ENCODE assay signal across 16 mouse cellular contexts in genomic region chr19:22825812-22826211, GRCm38 (mm10).
A peak's percentile ranks its signal among the peaks of the same experiment; 100 is the strongest.
DNase-seq lines count a peak whose midpoint lies in the region; ATAC-seq and TF ChIP-seq lines count a peak whose summit lies in the region.
"Had no signal": no experiment of that assay in that cellular context is flagged by ENCODE, and none has a peak within 500 bp of the region (broad histone marks: within the 10 kb centered on the region; RNA-seq: fewer than 3 reads in every experiment).

No protein-coding gene starts in this region.

- no peak overlapping the region for H3K27ac ChIP-seq in kidney, embryonic 16.5 days (ENCODE audit: low read length)
- H3K27ac ChIP-seq in kidney, adult 2 months (ENCODE audit: insufficient read depth, low read depth, low read length) = no peak overlapping the region
- H3K27ac ChIP-seq in embryonic facial prominence, embryonic 14.5 days (replicated peaks; ENCODE audit: low read depth, low read length) = no peak overlapping the region
- no peak overlapping the region for H3K27ac ChIP-seq in hindbrain, postnatal 0 days
- H3K27ac ChIP-seq in neural tube, embryonic 14.5 days (ENCODE audit: low read depth, low read length) = no peak overlapping the region
- H3K27ac ChIP-seq in liver, embryonic 11.5 days (ENCODE audit: low read depth, low read length) = no peak overlapping the region
- H3K27ac ChIP-seq: heart, embryonic 13.5 days; hindbrain, embryonic 15.5 days; liver, embryonic 12.5 days; stomach, embryonic 15.5 days had no signal

- no peak for TF ChIP-seq POLR2A in kidney, adult 2 months (IDR thresholded peaks at IDR 0.05; ENCODE audit: low read depth, low read length)

- no peak overlapping the region for H3K9ac ChIP-seq in kidney, embryonic 16.5 days (replicated peaks; ENCODE audit: low read length)
- H3K9ac ChIP-seq in embryonic facial prominence, embryonic 14.5 days (ENCODE audit: low read depth, low read length) = no peak overlapping the region
- no peak overlapping the region for H3K9ac ChIP-seq in hindbrain, postnatal 0 days (replicated peaks; ENCODE audit: low read length)
- no peak overlapping the region for H3K9ac ChIP-seq in neural tube, embryonic 14.5 days (replicated peaks; ENCODE audit: low read depth, low read length)
- H3K9ac ChIP-seq in liver, embryonic 11.5 days (ENCODE audit: low read depth, low read length) = no peak overlapping the region
- H3K9ac ChIP-seq: heart, embryonic 13.5 days; hindbrain, embryonic 15.5 days; liver, embryonic 12.5 days; stomach, embryonic 15.5 days had no signal

- H3K27me3 ChIP-seq in kidney, embryonic 16.5 days (ENCODE audit: insufficient read depth, low read length) = no peaks in the 10 kb centered on the region
- no peaks in the 10 kb centered on the region for H3K27me3 ChIP-seq in kidney, adult 2 months (replicated peaks; ENCODE audit: control insufficient read depth, insufficient read depth, low read length)
- H3K27me3 ChIP-seq in embryonic facial prominence, embryonic 14.5 days (replicated peaks; ENCODE audit: control insufficient read depth, insufficient read depth, low read length) = no peaks in the 10 kb centered on the region
- H3K27me3 ChIP-seq in hindbrain, postnatal 0 days (ENCODE audit: insufficient read depth, low read length) = no peaks in the 10 kb centered on the region
- no peaks in the 10 kb centered on the region for H3K27me3 ChIP-seq in neural tube, embryonic 14.5 days (ENCODE audit: control insufficient read depth, insufficient read depth, low read length)
- no peaks in the 10 kb centered on the region for H3K27me3 ChIP-seq in liver, embryonic 11.5 days (replicated peaks; ENCODE audit: control insufficient read depth, insufficient read depth, low read length)
- H3K27me3 ChIP-seq: heart, embryonic 13.5 days; hindbrain, embryonic 15.5 days; liver, embryonic 12.5 days; stomach, embryonic 15.5 days had no signal

- WGBS in kidney, embryonic 16.5 days = 28% methylated on average over 1 of the region's 1 CpGs
- WGBS in kidney, adult 2 months = 79% methylated on average over 1 of the region's 1 CpGs
- 38% methylated on average over 1 of the region's 1 CpGs for WGBS in embryonic facial prominence, embryonic 14.5 days
- WGBS in hindbrain, postnatal 0 days = 28% methylated on average over 1 of the region's 1 CpGs
- 10% methylated on average over 1 of the region's 1 CpGs for WGBS in neural tube, embryonic 14.5 days
- 78% methylated on average over 1 of the region's 1 CpGs for WGBS in liver, embryonic 11.5 days

- no peak overlapping the region for H3K4me3 ChIP-seq in kidney, embryonic 16.5 days (ENCODE audit: low read length)
- H3K4me3 ChIP-seq in kidney, adult 2 months (ENCODE audit: insufficient read depth, low read depth, low read length) = no peak overlapping the region
- no peak overlapping the region for H3K4me3 ChIP-seq in embryonic facial prominence, embryonic 14.5 days (ENCODE audit: low read depth, low read length)
- H3K4me3 ChIP-seq in hindbrain, postnatal 0 days (ENCODE audit: low read length) = no peak overlapping the region
- H3K4me3 ChIP-seq in neural tube, embryonic 14.5 days (ENCODE audit: low read depth, low read length) = no peak overlapping the region
- H3K4me3 ChIP-seq in liver, embryonic 11.5 days (ENCODE audit: low read depth, low read length) = no peak overlapping the region
- H3K4me3 ChIP-seq: erythroblast, embryonic 14.5 days; heart, embryonic 13.5 days; hindbrain, embryonic 15.5 days; liver, embryonic 12.5 days; stomach, embryonic 15.5 days had no signal

- TF ChIP-seq CTCF in kidney, adult 2 months (conservative IDR thresholded peaks at IDR 0.05; ENCODE audit: insufficient read depth, insufficient read length, low read depth, low read length) = no peak
- TF ChIP-seq CTCF in hindbrain, postnatal 0 days (IDR thresholded peaks at IDR 0.05; ENCODE audit: low read depth) = no peak

- no peak for DNase-seq in kidney, adult 2 months
- DNase-seq in embryonic facial prominence, embryonic 14.5 days (ENCODE audit: low spot score) = peak; percentile 14
- peak; percentile 12 for DNase-seq in hindbrain, postnatal 0 days (ENCODE audit: low spot score)
- no peak for DNase-seq in layer of hippocampus, postnatal 36 days
- DNase-seq in liver, embryonic 11.5 days (ENCODE audit: low spot score) = no peak
- DNase-seq in left cerebral cortex, postnatal 10 days (ENCODE audit: extremely low spot score in 1 of 2, low spot score in 2 of 2) = no peak
- DNase-seq: cerebellum, adult 18-20 months; gastrocnemius, postnatal 36 days; kidney, adult 18-20 months had no signal

- intact Hi-C loops in left cerebral cortex, postnatal 10 days (cut with DNase I) = no loop called here

- H3K4me2 ChIP-seq in kidney, embryonic 16.5 days (replicated peaks; ENCODE audit: low read depth, low read length) = no peak overlapping the region
- no peak overlapping the region for H3K4me2 ChIP-seq in embryonic facial prominence, embryonic 14.5 days (ENCODE audit: low read depth, low read length)
- H3K4me2 ChIP-seq in hindbrain, postnatal 0 days (ENCODE audit: low read depth, low read length) = no peak overlapping the region
- H3K4me2 ChIP-seq in neural tube, embryonic 14.5 days (ENCODE audit: low read depth, low read length) = no peak overlapping the region
- H3K4me2 ChIP-seq in liver, embryonic 11.5 days = no peak overlapping the region
- H3K4me2 ChIP-seq: heart, embryonic 13.5 days; hindbrain, embryonic 15.5 days; liver, embryonic 12.5 days; stomach, embryonic 15.5 days had no signal

- H3K4me1 ChIP-seq in kidney, embryonic 16.5 days (ENCODE audit: insufficient read depth, low read length) = no peaks in the 10 kb centered on the region
- no peaks in the 10 kb centered on the region for H3K4me1 ChIP-seq in kidney, adult 2 months (ENCODE audit: control insufficient read depth, insufficient read depth, low read length)
- H3K4me1 ChIP-seq in embryonic facial prominence, embryonic 14.5 days (ENCODE audit: control insufficient read depth, insufficient read depth, low read length) = no peaks in the 10 kb centered on the region
- H3K4me1 ChIP-seq in hindbrain, postnatal 0 days (ENCODE audit: insufficient read depth, low read length) = no peaks in the 10 kb centered on the region
- H3K4me1 ChIP-seq in neural tube, embryonic 14.5 days (ENCODE audit: control insufficient read depth, insufficient read depth, low read length) = no peaks in the 10 kb centered on the region
- H3K4me1 ChIP-seq in liver, embryonic 11.5 days (replicated peaks; ENCODE audit: control insufficient read depth, insufficient read depth, low read length) = no peaks in the 10 kb centered on the region
- H3K4me1 ChIP-seq: heart, embryonic 13.5 days; hindbrain, embryonic 15.5 days; liver, embryonic 12.5 days; stomach, embryonic 15.5 days had no signal

- peak; percentile 46; the same call in 1 of the 2 replicates for ATAC-seq in kidney, embryonic 16.5 days (ENCODE audit: low FRiP score, low TSS enrichment)
- no peak for ATAC-seq in embryonic facial prominence, embryonic 14.5 days (ENCODE audit: low read depth)
- 0 out of 2 replicates have a peak, but pooled peaks have one; percentile 40 for ATAC-seq in hindbrain, postnatal 0 days
- peak; percentile 72; the same call in 1 of the 2 replicates for ATAC-seq in neural tube, embryonic 14.5 days (ENCODE audit: low read depth)
- ATAC-seq in liver, embryonic 11.5 days (replicated peaks; ENCODE audit: low FRiP score) = no peak
- ATAC-seq: liver, embryonic 12.5 days had no signal

- H3K9me3 ChIP-seq in kidney, embryonic 16.5 days (ENCODE audit: low read length) = no peaks in the 10 kb centered on the region
- H3K9me3 ChIP-seq in embryonic facial prominence, embryonic 14.5 days (ENCODE audit: control insufficient read depth, low read length) = no peaks in the 10 kb centered on the region
- H3K9me3 ChIP-seq in hindbrain, postnatal 0 days (ENCODE audit: low read length) = no peaks in the 10 kb centered on the region
- no peaks in the 10 kb centered on the region for H3K9me3 ChIP-seq in neural tube, embryonic 14.5 days (ENCODE audit: control insufficient read depth, low read length)
- H3K9me3 ChIP-seq in liver, embryonic 11.5 days (ENCODE audit: control insufficient read depth, low read length) = no peaks in the 10 kb centered on the region
- H3K9me3 ChIP-seq: hindbrain, embryonic 15.5 days; liver, embryonic 12.5 days; stomach, embryonic 15.5 days had no signal

- H3K36me3 ChIP-seq in kidney, embryonic 16.5 days (ENCODE audit: insufficient read depth, low read length) = no peaks in the 10 kb centered on the region
- no peaks in the 10 kb centered on the region for H3K36me3 ChIP-seq in kidney, adult 2 months (ENCODE audit: control insufficient read depth, insufficient read depth, low read length)
- no peaks in the 10 kb centered on the region for H3K36me3 ChIP-seq in embryonic facial prominence, embryonic 14.5 days (ENCODE audit: control insufficient read depth, insufficient read depth, low read length)
- no peaks in the 10 kb centered on the region for H3K36me3 ChIP-seq in hindbrain, postnatal 0 days (ENCODE audit: insufficient read depth, low read length)
- H3K36me3 ChIP-seq in neural tube, embryonic 14.5 days (ENCODE audit: control insufficient read depth, insufficient read depth, low read length) = no peaks in the 10 kb centered on the region
- H3K36me3 ChIP-seq in liver, embryonic 11.5 days (ENCODE audit: control insufficient read depth, insufficient read depth, low read length) = no peaks in the 10 kb centered on the region
- H3K36me3 ChIP-seq: heart, embryonic 13.5 days; hindbrain, embryonic 15.5 days; liver, embryonic 12.5 days; stomach, embryonic 15.5 days had no signal

Comparison
In these comparisons a context has a peak if more than half of its experiments do, and no peak if none do; other contexts are left out.
1. ATAC-seq: peak in kidney, embryonic 16.5 days (single experiment), hindbrain, postnatal 0 days (single experiment) and neural tube, embryonic 14.5 days (single experiment); none in embryonic facial prominence, embryonic 14.5 days (single experiment) and liver, embryonic 11.5 days (single experiment).
2. DNase-seq: peak in embryonic facial prominence, embryonic 14.5 days (single experiment) and hindbrain, postnatal 0 days (single experiment); none in kidney, adult 2 months (single experiment), layer of hippocampus, postnatal 36 days (0 of 2), liver, embryonic 11.5 days (single experiment) and left cerebral cortex, postnatal 10 days (0 of 2).